Mouse (Mus musculus): ENCODE measurements around the gene Adgra1.

DNA sequence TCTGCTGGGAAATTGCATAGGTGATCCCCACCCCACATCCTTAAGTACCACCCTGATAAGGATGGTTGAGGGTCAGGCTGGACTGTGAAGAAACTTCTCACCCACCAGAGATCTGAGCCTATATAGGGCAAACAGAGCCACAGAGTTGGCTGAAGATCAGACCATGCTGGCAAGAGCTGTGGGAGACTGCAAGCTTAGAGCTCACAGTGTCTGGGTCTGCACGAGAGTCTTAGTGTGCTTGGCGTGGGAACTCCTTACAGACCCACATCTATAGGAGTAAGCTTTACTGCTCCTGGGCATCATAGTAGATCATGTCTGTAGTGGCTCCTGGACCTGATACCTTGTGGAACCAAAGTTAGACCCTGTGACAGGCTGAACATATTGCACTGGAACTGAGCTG, 64.6 kb downstream of the Adgra1 start:
- TF ChIP-seq FLI1 (IDR thresholded peaks at IDR 0.05; ENCODE audit: low read length), result no peak
- TF ChIP-seq GATA1 (IDR thresholded peaks at IDR 0.05; ENCODE audit: borderline replicate concordance, low read length), result no peak

All from megakaryocyte, embryonic 14.5 days (primary cell).